Mouse (Mus musculus) activated CD4-positive, CD25-positive, alpha-beta regulatory T cell, adult 4 months (primary cell): ENCODE results near the gene Rbm12. TPM values are rescaled to one million over a fixed set of nuclear protein-coding genes. Genes with fewer than 3 reads are reported as not detected.

Experiments used
- ATAC-seq: one replicate; pipeline ENCODE4 v1.8.0; 2017
- polyA plus RNA-seq, 2 experiments: library from polyadenylated mRNA; unstranded; fragments of 100-300 nt; shearing (Covaris generic); gene quantifications; one replicate each; pipeline ENCODE4 v1.2.1; 2017

Gene Rbm12
- polyA plus RNA-seq, 2 experiments from 2014 or later, result 16.2 to 18.7 TPM

GRCm38 (mm10) chr2:156079183-156079560 lies 32.6 kb downstream of the Rbm12 start:
- no peak for ATAC-seq

- ATAC-seq, result no peak
Measured at GRCm38 (mm10) chr2:156078421-156079182, 33.2 kb downstream of the Rbm12 start.

GRCm38 (mm10) chr2:156077461-156077860 lies 34.3 kb downstream of the Rbm12 start:
- ATAC-seq, result no peak

- no peak for ATAC-seq
Measured at GRCm38 (mm10) chr2:156073725-156074124, 38.1 kb downstream of the Rbm12 start.

- ATAC-seq, result no peak
Measured at GRCm38 (mm10) chr2:156071236-156071635, 40.5 kb downstream of the Rbm12 start.

- no peak for ATAC-seq
Measured at GRCm38 (mm10) chr2:156067916-156068315, 43.9 kb downstream of the Rbm12 start.

GRCm38 (mm10) chr2:156066126-156066525 lies 45.7 kb downstream of the Rbm12 start:
- ATAC-seq, result no peak

GRCm38 (mm10) chr2:156065099-156066041 lies 46.4 kb downstream of the Rbm12 start, which contains the start of gene Spag4:
Gene Spag4, plus strand, starts transcription at chr2:156065175.
- peak; percentile 74 for ATAC-seq

- no peak for ATAC-seq
Measured at GRCm38 (mm10) chr2:156052816-156053215, 59.0 kb downstream of the Rbm12 start, which contains the start of gene Fer1l4. Gene Fer1l4, minus strand, starts transcription at chr2:156052947.

- ATAC-seq, result no peak
Measured at GRCm38 (mm10) chr2:156047929-156048328, 63.8 kb downstream of the Rbm12 start.

- ATAC-seq, result no peak
Measured at GRCm38 (mm10) chr2:156042903-156043302, 68.9 kb downstream of the Rbm12 start.

Other genes starting within 250 kb of the Rbm12 start
- gene Uqcc1, start 181.7 kb downstream of the Rbm12 start, polyA plus RNA-seq, result 10 to 100 TPM; 23.1 to 34.2 TPM
- not detected for gene Gm15557, start 171.2 kb downstream of the Rbm12 start, polyA plus RNA-seq
- gene Gdf5, start 166.6 kb downstream of the Rbm12 start, polyA plus RNA-seq, result not detected
- gene Cep250, start 155.5 kb downstream of the Rbm12 start, polyA plus RNA-seq, result 10 to 100 TPM; 44.8 to 51.3 TPM
- 1 to 10 TPM; 1.6 TPM for gene 6430550D23Rik, start 104.0 kb downstream of the Rbm12 start, polyA plus RNA-seq
- 100 to 1,000 TPM; 113 to 142 TPM for gene Ergic3, start 103.9 kb downstream of the Rbm12 start, polyA plus RNA-seq
- not detected for gene Fer1l4, start 59.0 kb downstream of the Rbm12 start, polyA plus RNA-seq
- not detected for gene Spag4, start 46.8 kb downstream of the Rbm12 start, polyA plus RNA-seq
- 10 to 100 TPM; 46.1 to 54.1 TPM for gene Cpne1, start within 50 bp of the Rbm12 start, polyA plus RNA-seq
- 1 to 10 TPM; 6.0 to 8.8 TPM for gene Gm28036, start 15.1 kb upstream of the Rbm12 start, polyA plus RNA-seq
- gene Romo1, start 32.1 kb upstream of the Rbm12 start, polyA plus RNA-seq, result 100 to 1,000 TPM; 150 to 165 TPM
- gene Nfs1, start 32.2 kb upstream of the Rbm12 start, polyA plus RNA-seq, result 10 to 100 TPM; 40.6 to 45.9 TPM
- 100 to 1,000 TPM; 578 to 629 TPM for gene Rbm39, start 68.3 kb upstream of the Rbm12 start, polyA plus RNA-seq
- 10 to 100 TPM; 56.4 to 77.6 TPM for gene Phf20, start 84.5 kb upstream of the Rbm12 start, polyA plus RNA-seq
- 1 to 10 TPM; 3.1 to 6.4 TPM for gene Cnbd2, start 200.3 kb upstream of the Rbm12 start, polyA plus RNA-seq
- gene Scand1, start 200.7 kb upstream of the Rbm12 start, polyA plus RNA-seq, result 1 to 10 TPM; 2.9 to 3.7 TPM